Mouse (Mus musculus) lung, adult 2 months (tissue): ENCODE measurements at regions not wholly inside any gene's neighbourhood (a gene's known extent, or its start where the extent isn't known, plus 50 kb on each side); places are given as distances from the start of the nearest gene placed in this dataset.

ENCODE experiments used
- DNase-seq: peaks from one replicate; pipeline ENCODE4 v3.0.0; 2022
- H3K4me1 ChIP-seq: fragments of 200-500 bp; 2 replicates; pipeline ENCODE4 v1.6.1; 2011; ENCODE audit warnings: low read length; ENCODE audit not compliant: control insufficient read depth, insufficient read depth
- H3K4me3 ChIP-seq: fragments of 200-500 bp; replicated peaks from 2 replicates; pipeline ENCODE3; 2011; ENCODE audit warnings: low read depth, mild to moderate bottlenecking, control low read depth, low read length; ENCODE audit errors: extremely low read depth
- CTCF ChIP-seq: fragments of 200-500 bp; IDR thresholded peaks from 2 replicates; pipeline ENCODE4 v1.5.1; 2011; ENCODE audit warnings: mild to moderate bottlenecking, low read length, control low read depth; ENCODE audit not compliant: insufficient read depth
- POLR2A ChIP-seq: fragments of 200-500 bp; IDR thresholded peaks from 2 replicates; pipeline ENCODE4 v1.6.1; 2011; ENCODE audit warnings: low read depth, mild to moderate bottlenecking, control low read depth, low read length, borderline replicate concordance; ENCODE audit errors: extremely low read depth
- WGBS: fragments of 180-500 bp; shearing (Covaris S2); methylation state at CpG from one replicate; pipeline ENCODE4 v1.1.7; 2018; 5-methylcytosine and 5-hydroxymethylcytosine counted together

- TF ChIP-seq CTCF (no peak), POLR2A (no peak)
- Histone ChIP-seq H3K4me1 (no peaks in the 10 kb centered on the region), H3K4me3 (no peak overlapping the region)
- 50% methylated on average over 5 of the region's 5 CpGs for WGBS
- no peak for DNase-seq
Measured at GRCm38 (mm10) chr12:39587204-39587909, 450.5 kb downstream of the Arl4a start.

DNA sequence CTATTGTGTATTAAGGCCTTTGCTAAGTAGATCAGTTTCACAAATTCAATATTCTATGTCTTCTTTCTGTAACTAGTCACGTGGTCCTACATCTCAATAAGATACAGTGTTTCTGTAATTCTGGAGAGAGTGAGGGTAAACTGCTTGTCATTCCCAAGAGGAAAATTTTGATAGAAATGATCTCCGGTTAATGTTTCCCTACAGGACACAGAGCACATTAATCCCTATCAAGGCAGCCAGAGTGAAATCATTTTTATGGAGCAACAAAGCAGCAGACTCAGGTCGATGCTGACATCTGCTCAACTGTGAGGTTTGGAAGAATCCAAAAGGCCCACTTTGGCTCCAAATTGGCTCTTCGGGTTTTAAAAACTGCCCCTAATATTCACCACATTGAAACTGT is 451.7 kb downstream of the Arl4a start:
- DNase-seq = no peak
- 83% methylated on average over 4 of the region's 4 CpGs for WGBS
- Histone ChIP-seq H3K4me3 (no peak overlapping the region), H3K4me1 (no peaks in the 10 kb centered on the region)
- TF ChIP-seq POLR2A (no peak), CTCF (no peak)

GRCm38 (mm10) chr12:39577610-39578009 is 460.2 kb downstream of the Arl4a start:
- Histone ChIP-seq H3K4me1 (no peaks in the 10 kb centered on the region), H3K4me3 (no peak overlapping the region)
- no peak for TF ChIP-seq POLR2A
- 78% methylated on average over 1 of the region's 1 CpGs for WGBS
- no peak for DNase-seq

DNA sequence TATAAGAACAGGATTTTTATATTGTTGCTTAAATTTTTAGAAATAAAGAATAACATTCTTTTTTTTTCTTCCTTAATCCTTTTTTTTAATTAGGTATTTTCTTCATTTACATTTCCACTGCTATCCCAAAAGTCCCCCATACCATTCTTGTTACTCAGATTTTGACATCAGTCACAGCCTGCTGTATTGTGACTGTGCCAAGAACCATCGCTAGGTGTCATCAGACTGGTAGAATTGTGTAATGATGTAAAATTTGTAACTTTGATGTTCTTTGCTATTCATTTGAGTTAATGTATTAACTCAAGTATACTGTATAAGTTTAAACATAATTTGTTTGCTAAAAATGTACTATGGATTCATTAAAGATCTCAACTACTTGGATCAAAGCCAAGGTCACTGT is 465.0 kb downstream of the Arl4a start:
- no peak for TF ChIP-seq CTCF
- no peak for TF ChIP-seq POLR2A
- DNase-seq = no peak
- no peak overlapping the region for H3K4me3 ChIP-seq
- H3K4me1 ChIP-seq = no peaks in the 10 kb centered on the region
- WGBS = 73% methylated on average over 1 of the region's 1 CpGs

- TF ChIP-seq CTCF (no peak), POLR2A (no peak)
- WGBS = 91% methylated on average over 1 of the region's 1 CpGs
- Histone ChIP-seq H3K4me1 (no peaks in the 10 kb centered on the region), H3K4me3 (no peak overlapping the region)
- DNase-seq = no peak
Measured at GRCm38 (mm10) chr12:39572147-39572546, 465.7 kb downstream of the Arl4a start.

- TF ChIP-seq CTCF (no peak), POLR2A (no peak)
- no peak overlapping the region for H3K4me3 ChIP-seq
- 57% methylated on average over 4 of the region's 4 CpGs for WGBS
- DNase-seq = no peak
- H3K4me1 ChIP-seq = no peaks in the 10 kb centered on the region
Measured at GRCm38 (mm10) chr12:39560734-39561446, 476.9 kb downstream of the Arl4a start.

DNA sequence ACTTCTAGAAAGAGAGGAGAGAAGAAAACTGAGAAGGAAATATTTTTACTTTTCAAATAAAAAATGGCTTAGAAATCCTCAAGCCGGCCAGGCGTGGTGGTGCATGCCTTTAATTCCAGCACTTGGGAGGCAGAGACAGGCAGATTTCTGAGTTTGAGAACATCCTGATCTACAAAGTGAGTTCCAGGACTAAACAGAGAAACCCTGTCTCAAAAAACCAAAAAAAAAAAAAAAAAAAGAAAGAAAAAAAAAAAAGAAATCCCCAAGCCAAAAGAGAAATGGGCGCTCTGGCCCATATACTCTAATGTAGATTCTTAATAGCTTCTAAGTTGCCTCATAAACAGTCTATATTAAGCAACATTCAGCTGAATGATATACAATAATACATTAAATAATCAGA is 479.3 kb downstream of the Arl4a start:
- TF ChIP-seq CTCF (no peak), POLR2A (no peak)
- Histone ChIP-seq H3K4me3 (no peak overlapping the region), H3K4me1 (no peaks in the 10 kb centered on the region)
- 98% methylated on average over 3 of the region's 3 CpGs for WGBS
- no peak for DNase-seq

DNA sequence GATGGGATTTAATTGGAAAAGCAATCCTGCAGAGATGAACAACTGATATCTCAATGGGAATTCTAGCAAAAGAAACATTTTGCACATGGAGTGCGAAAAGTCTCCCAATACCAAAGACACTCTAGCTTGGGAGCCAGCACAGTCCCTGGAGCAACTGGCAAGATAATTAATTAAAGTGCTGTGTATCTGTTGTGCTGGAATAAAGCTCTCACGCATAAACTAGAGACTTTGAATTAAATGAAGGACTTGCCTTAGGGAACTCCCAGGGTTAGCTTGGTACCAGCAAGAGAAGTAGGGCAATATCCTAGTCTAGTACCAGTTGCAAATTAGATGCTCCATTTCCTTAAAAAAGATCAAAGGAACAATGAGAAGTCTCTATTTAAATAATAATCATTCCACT is 501.5 kb downstream of the Arl4a start:
- WGBS = 87% methylated on average over 2 of the region's 2 CpGs
- no peak overlapping the region for H3K4me3 ChIP-seq
- no peak for DNase-seq
- no peak for TF ChIP-seq CTCF
- no peak for TF ChIP-seq POLR2A
- H3K4me1 ChIP-seq = no peaks in the 10 kb centered on the region

DNA sequence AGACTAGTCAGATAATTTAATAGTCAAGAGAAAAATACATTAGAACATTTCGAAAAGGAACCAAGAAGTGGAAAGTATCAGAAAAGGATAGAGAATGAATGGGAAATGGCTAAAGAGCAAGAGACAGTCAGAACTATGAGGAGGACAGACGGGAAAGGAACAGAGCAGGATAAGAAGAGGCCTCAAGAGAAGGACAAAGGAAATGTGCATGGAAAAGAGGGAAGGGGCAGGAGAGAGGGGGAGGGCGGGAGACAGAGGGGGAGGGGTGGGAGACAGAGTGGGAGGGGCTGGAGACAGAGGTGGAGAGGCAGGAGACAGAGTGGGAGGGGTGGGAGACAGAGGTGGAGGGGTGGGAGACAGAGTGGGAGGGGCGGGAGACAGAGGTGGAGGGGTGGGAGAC is 509.7 kb downstream of the Arl4a start:
- TF ChIP-seq POLR2A = no peak
- TF ChIP-seq CTCF = no peak
- Histone ChIP-seq H3K4me3 (no peak overlapping the region), H3K4me1 (no peaks in the 10 kb centered on the region)
- 65% methylated on average over 3 of the region's 4 CpGs for WGBS
- no peak for DNase-seq

DNA sequence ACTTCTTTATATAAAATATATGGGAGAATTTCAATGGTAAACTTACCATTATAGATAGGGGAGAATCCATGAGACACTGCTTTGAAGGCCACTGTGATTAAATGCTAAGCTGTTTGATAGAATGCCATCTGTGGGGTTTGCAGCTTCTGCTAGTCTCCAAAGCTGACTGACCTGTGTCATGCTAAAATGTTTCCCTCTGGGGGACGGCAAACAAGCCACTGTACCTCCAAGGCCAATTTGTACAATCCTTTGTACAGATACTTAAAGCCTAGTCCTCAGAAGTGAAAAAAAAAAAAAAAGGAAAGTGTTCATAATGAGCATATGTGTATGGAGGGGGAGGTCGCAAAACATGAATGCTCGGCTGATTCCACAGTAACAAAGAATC is 510.6 kb downstream of the Arl4a start:
- DNase-seq = no peak
- Histone ChIP-seq H3K4me3 (no peak overlapping the region), H3K4me1 (no peaks in the 10 kb centered on the region)
- 84% methylated on average over 3 of the region's 3 CpGs for WGBS
- no peak for TF ChIP-seq POLR2A
